Mouse (Mus musculus): Measurements from ENCODE around the gene Tsga10ip.

- no peak for TF ChIP-seq GATA1 (IDR thresholded peaks at IDR 0.05; ENCODE audit: borderline replicate concordance, low read length)
- no peak for TF ChIP-seq FLI1 (IDR thresholded peaks at IDR 0.05; ENCODE audit: low read length)
These were observed 47.3 kb upstream of the Tsga10ip start for GRCm38 (mm10) chr19:5449673-5450072.
